Mouse (Mus musculus): ENCODE results near the gene Tle6. TPM values are rescaled to one million over a fixed set of nuclear protein-coding genes. Genes with fewer than 3 reads are reported as not detected.
A peak's percentile ranks its signal among the peaks of the same experiment; 100 is the strongest.

The Tle6 gene
- polyA plus RNA-seq, 1 experiment from 2014 or later = 30.4 TPM

DNA sequence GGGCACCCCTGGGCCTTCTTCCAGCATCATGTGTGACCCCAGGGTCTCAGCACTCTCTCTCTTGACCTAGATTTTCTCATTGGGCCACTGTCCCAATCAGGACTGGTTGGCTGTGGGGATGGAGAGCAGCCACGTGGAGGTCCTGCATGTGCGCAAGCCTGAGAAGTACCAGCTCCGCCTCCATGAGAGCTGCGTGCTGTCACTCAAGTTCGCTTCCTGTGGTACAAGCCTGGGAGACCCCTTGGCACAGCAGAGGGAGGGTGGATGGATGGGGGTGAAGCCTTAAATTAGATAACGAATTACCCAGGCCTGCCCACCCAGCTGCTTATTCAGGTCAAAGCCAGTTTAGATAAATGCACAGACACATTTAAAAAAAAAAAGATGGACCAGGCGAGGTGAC is 12.1 kb downstream of the Tle6 start:
- Histone ChIP-seq H3K9me3 (no peaks in the 10 kb centered on the region), H3K4me2 (no peak overlapping the region), H3K4me1 (no peaks in the 10 kb centered on the region), H3K27ac (replicated peaks) (no peak overlapping the region), H3K9ac (no peak overlapping the region), H3K27me3 (replicated peaks) (peaks cover 43% of the 10 kb centered on the region), H3K36me3 (peaks cover 76% of the 10 kb centered on the region), H3K4me3 (no peak overlapping the region)
- 68% methylated on average over 7 of the region's 7 CpGs for WGBS
- ATAC-seq (ENCODE audit: extremely low read depth, insufficient number of reproducible peaks, low FRiP score, low TSS enrichment) = no peak

- Histone ChIP-seq H3K36me3 (peaks cover 58% of the 10 kb centered on the region), H3K9ac (no peak overlapping the region)
- 50% methylated on average over 6 of the region's 6 CpGs for WGBS
Observed at GRCm38 (mm10) chr10:81583347-81583746, 17.5 kb downstream of the Tle6 start.

GRCm38 (mm10) chr10:81580441-81581070 is 20.3 kb downstream of the Tle6 start:
- ATAC-seq (ENCODE audit: extremely low read depth, insufficient number of reproducible peaks, low FRiP score, low TSS enrichment) = no peak
- Histone ChIP-seq H3K4me1 (peaks cover 20% of the 10 kb centered on the region), H3K4me3 (no peak overlapping the region), H3K36me3 (peaks cover 30% of the 10 kb centered on the region), H3K4me2 (no peak overlapping the region), H3K9me3 (no peaks in the 10 kb centered on the region), H3K27ac (replicated peaks) (no peak overlapping the region), H3K27me3 (replicated peaks) (peaks cover 27% of the 10 kb centered on the region; the same call in 1 of the 2 replicates), H3K9ac (peak overlapping the region; percentile 33)
- WGBS = 44% methylated on average over 25 of the region's 25 CpGs

More at GRCm38 (mm10) chr10:81583347-81583746, 17.5 kb downstream of the Tle6 start:
- ATAC-seq (ENCODE audit: extremely low read depth, insufficient number of reproducible peaks, low FRiP score, low TSS enrichment) = no peak
- no peak overlapping the region for H3K4me3 ChIP-seq
- H3K27me3 ChIP-seq (replicated peaks) = peaks cover 38% of the 10 kb centered on the region
- H3K27ac ChIP-seq (replicated peaks) = no peak overlapping the region
- H3K4me2 ChIP-seq = no peak overlapping the region
- H3K4me1 ChIP-seq = peaks cover 9% of the 10 kb centered on the region
- H3K9me3 ChIP-seq = no peaks in the 10 kb centered on the region

DNA sequence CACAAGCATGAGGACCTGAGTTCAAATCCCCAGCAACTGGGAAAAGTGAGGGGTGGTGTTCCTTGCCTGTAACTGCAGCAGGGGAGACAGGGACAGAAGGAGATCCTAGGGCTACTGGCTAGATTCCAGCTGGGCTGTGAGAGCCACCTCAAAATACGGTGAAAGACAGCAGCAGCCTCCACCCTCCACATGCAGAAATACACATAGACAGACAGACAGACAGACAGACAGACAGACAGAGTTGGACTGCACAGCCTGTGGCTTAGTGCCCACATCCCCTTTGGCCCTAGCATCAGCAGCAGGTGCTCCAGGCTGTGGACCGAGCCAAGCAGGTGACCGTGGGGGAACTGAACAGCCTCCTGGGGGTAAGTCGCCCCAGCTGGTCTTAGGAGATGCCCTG is 20.9 kb downstream of the Tle6 start:
- Histone ChIP-seq H3K4me2 (no peak overlapping the region), H3K36me3 (peaks cover 24% of the 10 kb centered on the region), H3K9ac (peak overlapping the region; percentile 33; the same call in 1 of the 2 replicates), H3K27me3 (replicated peaks) (peaks cover 25% of the 10 kb centered on the region; the same call in 1 of the 2 replicates), H3K27ac (replicated peaks) (no peak overlapping the region), H3K9me3 (no peaks in the 10 kb centered on the region), H3K4me1 (peaks cover 23% of the 10 kb centered on the region), H3K4me3 (no peak overlapping the region)
- no peak for ATAC-seq (ENCODE audit: extremely low read depth, insufficient number of reproducible peaks, low FRiP score, low TSS enrichment)
- 61% methylated on average over 4 of the region's 4 CpGs for WGBS

- Histone ChIP-seq H3K36me3 (no peaks in the 10 kb centered on the region; the same call in 1 of the 2 replicates), H3K27ac (replicated peaks) (peak overlapping the region; percentile 66; the same call in 1 of the 2 replicates), H3K27me3 (replicated peaks) (peaks cover 38% of the 10 kb centered on the region), H3K9me3 (no peaks in the 10 kb centered on the region), H3K4me1 (peaks cover 49% of the 10 kb centered on the region), H3K4me3 (peak overlapping the region; percentile 77), H3K4me2 (peak overlapping the region; percentile 91), H3K9ac (peak overlapping the region; percentile 90)
- ATAC-seq (ENCODE audit: extremely low read depth, insufficient number of reproducible peaks, low FRiP score, low TSS enrichment) = no peak
- WGBS = 7% methylated on average over 6 of the region's 6 CpGs
Observed at GRCm38 (mm10) chr10:81575695-81576094, 25.2 kb downstream of the Tle6 start.

DNA sequence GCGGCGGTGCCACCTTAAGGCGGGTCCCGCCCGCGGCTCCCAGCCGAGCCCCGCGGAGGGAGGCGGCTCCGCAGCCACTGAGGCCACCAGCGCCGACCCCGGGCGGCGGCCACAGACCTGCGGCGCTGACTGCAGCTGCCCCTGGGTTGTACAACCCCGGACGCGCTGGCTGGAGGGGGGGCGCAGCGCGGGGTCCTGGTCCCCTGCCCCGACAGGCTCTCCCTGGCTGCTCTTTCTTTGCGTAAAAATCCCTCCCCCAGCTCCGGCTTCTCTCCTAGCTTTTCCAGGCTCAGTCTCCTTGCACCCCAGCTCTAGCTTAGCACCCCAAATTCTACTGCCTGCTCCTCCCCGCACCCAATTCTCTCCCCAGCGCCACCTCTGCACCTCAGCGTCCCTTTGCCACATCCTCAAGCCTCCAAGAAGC is 25.7 kb downstream of the Tle6 start:
- peak overlapping the region; percentile 91 for H3K4me2 ChIP-seq
- 1% methylated on average over 30 of the region's 30 CpGs for WGBS
- H3K4me1 ChIP-seq = peaks cover 49% of the 10 kb centered on the region
- peaks cover 35% of the 10 kb centered on the region for H3K27me3 ChIP-seq (replicated peaks)
- no peaks in the 10 kb centered on the region for H3K9me3 ChIP-seq
- no peaks in the 10 kb centered on the region; the same call in 1 of the 2 replicates for H3K36me3 ChIP-seq
- peak overlapping the region; percentile 90 for H3K9ac ChIP-seq
- ATAC-seq (ENCODE audit: extremely low read depth, insufficient number of reproducible peaks, low FRiP score, low TSS enrichment) = no peak
- peak overlapping the region; percentile 77 for H3K4me3 ChIP-seq
- H3K27ac ChIP-seq (replicated peaks) = peak overlapping the region; percentile 66; the same call in 1 of the 2 replicates

DNA sequence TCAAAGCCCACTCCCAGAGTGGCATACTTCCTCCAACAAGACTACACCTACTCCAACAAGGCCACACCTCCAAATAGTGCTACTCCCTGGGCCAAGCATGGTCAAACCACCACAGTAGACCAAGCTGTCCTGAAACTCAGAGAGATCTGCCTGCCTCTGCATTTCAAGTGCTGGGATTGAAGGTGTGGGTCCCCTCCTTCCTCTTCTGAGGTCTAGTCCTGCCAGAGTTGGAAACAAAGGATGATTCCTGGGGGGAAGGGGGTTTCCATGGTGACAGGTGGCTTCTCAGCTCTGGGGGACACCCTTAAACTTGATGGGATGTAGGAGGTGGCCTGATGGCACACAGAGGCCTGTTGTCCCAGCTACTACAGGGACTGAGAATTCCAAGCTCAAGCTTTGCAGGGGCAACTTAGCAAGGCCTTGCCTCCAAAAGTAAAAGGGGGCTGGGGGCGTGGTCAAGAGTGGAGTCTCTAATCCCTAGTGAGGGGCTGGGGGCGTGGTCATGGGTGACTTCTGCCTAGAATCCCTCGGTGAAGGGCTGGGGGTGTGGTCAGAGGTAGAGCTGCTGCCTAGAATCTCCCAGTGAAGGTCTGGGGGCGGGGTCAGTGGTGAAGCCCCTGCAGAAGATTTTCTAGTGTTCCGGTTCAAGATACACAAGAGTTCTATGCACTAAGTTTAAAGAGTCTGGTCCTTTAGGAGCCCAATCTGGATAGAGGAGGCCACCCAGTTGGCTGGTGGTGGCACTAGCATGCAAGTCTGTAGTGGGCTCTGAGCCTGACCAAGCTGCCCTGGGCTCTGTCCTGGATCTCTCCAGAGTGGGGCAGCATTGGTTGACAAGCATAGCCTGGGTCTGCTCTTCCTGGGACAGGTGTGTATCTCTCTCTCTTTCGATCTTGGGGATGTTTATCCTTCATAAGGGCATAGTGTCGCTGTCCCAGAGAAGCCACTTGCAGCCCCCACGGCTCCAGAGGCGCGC is 26.5 kb downstream of the Tle6 start, which contains the start of gene Tle2:
Gene Tle2, plus strand, starts transcription at position 481 of the 976 bp plus-strand sequence.
- 19% methylated on average over 10 of the region's 10 CpGs for WGBS
- no peak for ATAC-seq (ENCODE audit: extremely low read depth, insufficient number of reproducible peaks, low FRiP score, low TSS enrichment)
- peaks cover 55% of the 10 kb centered on the region for H3K4me1 ChIP-seq

DNA sequence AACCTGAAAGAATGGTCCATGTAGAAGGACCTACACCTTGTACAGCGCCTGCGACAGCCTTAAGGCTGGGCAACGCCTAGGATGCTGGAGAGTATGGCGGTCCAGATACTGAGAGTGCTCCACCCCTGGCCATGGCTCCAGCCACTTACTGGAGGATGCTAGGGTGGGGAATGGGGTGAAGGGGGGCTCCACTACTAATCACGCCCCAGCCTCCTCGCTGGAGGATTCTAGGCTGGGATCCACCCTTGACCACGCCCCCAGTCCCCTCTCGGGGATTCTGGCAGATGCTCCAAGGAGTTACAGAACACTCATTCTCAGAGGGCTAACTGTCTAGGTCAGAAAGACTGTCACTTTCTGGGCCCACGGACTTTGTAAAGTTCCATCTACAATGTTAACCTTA is 27.9 kb downstream of the Tle6 start:
- ATAC-seq (ENCODE audit: extremely low read depth, insufficient number of reproducible peaks, low FRiP score, low TSS enrichment) = no peak
- peak overlapping the region; percentile 87; the same call in 1 of the 2 replicates for H3K4me2 ChIP-seq

More for the DNA sequence above, 26.5 kb downstream of the Tle6 start, which contains the start of gene Tle2:
- Histone ChIP-seq H3K4me3 (peak within 1 kb of the TSS; percentile 77), H3K4me2 (peak within 1 kb of the TSS; percentile 91), H3K9ac (peak within 1 kb of the TSS; percentile 90), H3K27ac (replicated peaks) (peak within 1 kb of the TSS; percentile 66; the same call in 1 of the 2 replicates), H3K9me3 (no peaks in the 10 kb centered on the region), H3K27me3 (replicated peaks) (peaks cover 29% of the 10 kb centered on the region), H3K36me3 (no peaks in the 10 kb centered on the region; the same call in 1 of the 2 replicates)

DNA sequence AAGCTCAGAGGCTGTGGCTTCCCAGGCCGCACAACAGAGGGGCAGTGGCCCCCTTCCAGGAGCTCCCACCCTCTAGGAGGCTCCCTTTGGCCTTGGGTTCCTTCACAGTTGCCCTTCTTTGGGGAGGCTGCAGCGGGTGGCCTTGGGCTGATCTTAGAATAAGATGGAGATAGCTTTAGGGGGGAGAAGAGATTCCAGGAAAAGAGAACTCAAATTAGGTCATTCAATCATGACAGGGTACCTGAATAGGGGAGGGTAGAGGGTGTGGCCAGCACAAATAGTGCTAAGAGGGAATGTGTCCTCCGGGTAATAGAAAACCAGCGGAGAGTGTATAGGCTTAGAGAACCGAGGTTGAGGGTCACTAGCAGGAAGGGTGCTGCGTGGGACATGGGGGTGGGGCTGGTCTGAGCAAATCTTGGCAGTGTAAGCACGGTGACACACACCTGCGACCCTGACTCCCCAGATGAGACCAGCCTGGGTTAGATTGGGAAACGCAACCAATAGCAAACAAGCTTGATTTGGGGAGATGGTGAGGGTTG is 28.7 kb downstream of the Tle6 start:
- no peak for ATAC-seq (ENCODE audit: extremely low read depth, insufficient number of reproducible peaks, low FRiP score, low TSS enrichment)
- Histone ChIP-seq H3K36me3 (0 out of 2 replicates have a peak, but pooled peaks cover under 1% of the 10 kb centered on the region), H3K9ac (peak overlapping the region; percentile 78), H3K27me3 (replicated peaks) (peaks cover 24% of the 10 kb centered on the region), H3K27ac (replicated peaks) (peak overlapping the region; percentile 75), H3K4me2 (peak overlapping the region; percentile 87), H3K9me3 (no peaks in the 10 kb centered on the region), H3K4me3 (peak overlapping the region; percentile 55), H3K4me1 (peaks cover 75% of the 10 kb centered on the region)
- WGBS = 10% methylated on average over 9 of the region's 9 CpGs

More for the DNA sequence above, 27.9 kb downstream of the Tle6 start:
- Histone ChIP-seq H3K4me3 (no peak overlapping the region), H3K9me3 (no peaks in the 10 kb centered on the region), H3K27ac (replicated peaks) (no peak overlapping the region), H3K4me1 (peaks cover 69% of the 10 kb centered on the region), H3K27me3 (replicated peaks) (peaks cover 24% of the 10 kb centered on the region), H3K36me3 (no peaks in the 10 kb centered on the region; the same call in 1 of the 2 replicates), H3K9ac (no peak overlapping the region; the same call in 1 of the 2 replicates)
- WGBS = 27% methylated on average over 9 of the region's 9 CpGs

GRCm38 (mm10) chr10:81571501-81571876 is 29.4 kb downstream of the Tle6 start:
- under 1% methylated on average over 18 of the region's 18 CpGs for WGBS
- Histone ChIP-seq H3K4me3 (peak overlapping the region; percentile 55), H3K9me3 (no peaks in the 10 kb centered on the region), H3K27ac (replicated peaks) (peak overlapping the region; percentile 94), H3K9ac (peak overlapping the region; percentile 78), H3K4me1 (peaks cover 74% of the 10 kb centered on the region), H3K27me3 (replicated peaks) (peaks cover 20% of the 10 kb centered on the region), H3K4me2 (peak overlapping the region; percentile 87), H3K36me3 (peaks cover 8% of the 10 kb centered on the region)
- ATAC-seq (ENCODE audit: extremely low read depth, insufficient number of reproducible peaks, low FRiP score, low TSS enrichment) = peak; percentile 82

All from heart, embryonic 13.5 days (tissue).